Mouse (Mus musculus) lung, postnatal 36 days (tissue): ENCODE measurements around the gene Olfr1104.

Experiments used
- DNase-seq: peaks from one replicate; pipeline ENCODE4 v3.0.0; 2022; ENCODE audit warnings: mixed read lengths

Olfr1104 gene

DNA sequence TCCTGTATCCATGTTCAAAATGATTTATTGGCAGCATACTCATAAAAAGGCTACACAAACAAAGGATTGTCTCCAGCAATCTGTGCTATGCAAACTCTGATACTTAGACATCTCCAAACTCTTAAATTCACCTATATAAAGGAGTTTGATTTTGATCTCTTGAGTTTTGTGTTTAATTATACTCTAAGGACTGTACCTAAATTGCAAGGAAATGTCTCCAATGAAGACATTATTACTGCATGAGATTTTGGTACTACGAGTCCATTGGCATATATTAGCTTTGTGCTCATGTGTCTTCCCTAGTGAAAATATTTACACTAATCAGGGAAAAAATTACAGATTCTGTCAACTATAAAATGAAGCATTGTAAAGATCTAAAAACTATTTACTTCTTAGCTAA lies at the start of gene Olfr1104:
Gene Olfr1104, minus strand, starts transcription at position 101 of the 400 bp plus-strand sequence.
- no peak for DNase-seq

DNA sequence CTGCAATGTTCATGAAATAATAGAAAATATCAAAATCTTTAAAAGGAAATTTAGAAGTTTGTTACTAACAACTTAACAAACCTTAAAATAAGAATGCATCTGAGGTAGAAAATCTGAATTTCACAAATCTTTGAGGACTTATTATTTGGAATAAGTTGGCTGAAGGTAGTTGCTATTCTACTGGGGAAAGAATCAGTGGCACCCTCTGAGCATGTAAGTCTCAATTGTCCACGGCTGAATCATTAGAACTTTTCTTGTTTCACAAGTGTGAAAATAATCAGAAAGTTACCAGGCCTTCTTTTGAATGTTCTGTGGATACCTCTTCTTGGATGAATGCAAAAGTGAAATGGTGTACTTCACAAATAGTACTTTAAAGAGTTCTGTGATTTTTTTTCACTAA lies 48.8 kb upstream of the Olfr1104 start, which contains the start of gene Olfr1107:
Gene Olfr1107, minus strand, starts transcription at position 101 of the 400 bp plus-strand sequence.
- no peak for DNase-seq

DNA sequence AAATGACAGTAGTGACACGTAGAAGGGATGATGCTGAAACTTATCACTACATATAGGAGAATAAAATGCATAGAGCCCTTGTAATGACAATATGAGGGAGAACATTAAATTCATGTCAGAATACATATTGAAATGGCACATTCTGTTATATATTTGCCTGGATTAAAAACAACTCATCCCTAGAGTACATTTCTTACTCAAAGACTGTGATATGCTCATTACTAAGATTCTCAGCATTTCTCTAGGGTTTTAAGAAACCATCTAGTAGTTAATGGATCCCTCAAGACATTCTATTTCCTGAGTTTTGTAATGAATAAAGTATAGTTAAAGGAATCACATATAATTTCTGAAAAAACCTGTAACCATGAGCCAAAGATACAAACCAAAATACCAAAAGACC lies 25.3 kb upstream of the Olfr1104 start, which contains the start of gene Olfr1106:
Gene Olfr1106, minus strand, starts transcription at position 101 of the 400 bp plus-strand sequence.
- DNase-seq = no peak

DNA sequence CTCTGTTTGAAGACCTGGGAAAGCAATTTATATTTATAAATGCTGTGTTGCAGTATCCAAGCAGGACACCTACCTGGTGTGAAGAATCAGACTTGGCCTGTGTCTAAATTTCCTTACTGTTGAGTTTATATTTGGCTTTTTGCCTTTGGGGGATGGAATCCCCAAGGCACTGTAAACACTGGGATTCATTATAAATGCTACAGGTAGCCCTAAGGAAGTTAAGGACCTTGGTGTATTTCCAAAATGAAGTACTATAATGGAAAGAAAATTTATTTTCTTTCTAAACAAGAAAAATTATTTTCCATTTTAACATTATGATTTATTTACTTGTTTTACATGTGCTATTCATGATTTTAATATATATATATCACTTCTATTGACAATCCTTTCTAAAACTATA lies 9.6 kb upstream of the Olfr1104 start, which contains the start of gene Olfr1105:
Gene Olfr1105, minus strand, starts transcription at position 101 of the 400 bp plus-strand sequence.
- DNase-seq = no peak

DNA sequence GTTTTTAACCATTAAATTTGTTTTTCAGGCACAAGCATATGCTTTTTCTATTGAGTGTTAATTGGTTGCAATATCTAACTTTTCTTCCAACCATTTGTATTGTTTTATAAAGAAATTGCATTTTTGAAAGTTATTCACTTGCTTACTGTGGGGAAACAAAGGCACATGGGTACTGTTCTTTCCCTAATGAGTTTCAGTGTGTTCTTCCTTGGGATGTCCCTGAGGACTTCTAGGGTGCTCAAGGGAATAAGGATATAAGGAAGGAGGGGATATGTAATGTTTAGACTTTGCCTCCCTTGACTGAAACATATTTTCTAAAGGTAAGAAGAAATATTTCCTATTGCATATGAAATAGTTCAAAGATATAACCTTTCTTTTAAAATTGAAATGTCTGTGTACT lies 28.8 kb downstream of the Olfr1104 start, which contains the start of gene Olfr1102:
Gene Olfr1102, plus strand, starts transcription at position 301 of the 400 bp plus-strand sequence.
- DNase-seq = no peak

DNA sequence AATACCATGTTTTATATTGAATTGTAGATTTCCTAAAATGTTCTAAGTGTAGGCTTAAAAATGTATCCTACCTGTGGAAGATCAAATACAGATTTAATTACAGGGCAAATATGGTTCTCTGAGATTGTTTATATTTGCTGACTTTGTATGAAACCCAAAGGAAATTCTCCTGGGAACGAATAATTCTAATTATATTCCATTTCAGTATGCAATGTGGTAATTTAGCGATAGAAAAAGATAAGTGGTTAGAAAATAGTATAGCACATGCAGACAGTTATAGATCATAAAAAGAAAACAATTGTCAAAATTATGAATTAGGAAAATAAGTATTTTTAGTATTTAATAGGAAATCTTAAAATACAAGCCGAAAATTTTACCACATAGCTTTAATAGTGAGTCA lies 35.8 kb downstream of the Olfr1104 start, which contains the start of gene Olfr1101:
Gene Olfr1101, minus strand, starts transcription at position 101 of the 400 bp plus-strand sequence.
- DNase-seq = no peak

DNA sequence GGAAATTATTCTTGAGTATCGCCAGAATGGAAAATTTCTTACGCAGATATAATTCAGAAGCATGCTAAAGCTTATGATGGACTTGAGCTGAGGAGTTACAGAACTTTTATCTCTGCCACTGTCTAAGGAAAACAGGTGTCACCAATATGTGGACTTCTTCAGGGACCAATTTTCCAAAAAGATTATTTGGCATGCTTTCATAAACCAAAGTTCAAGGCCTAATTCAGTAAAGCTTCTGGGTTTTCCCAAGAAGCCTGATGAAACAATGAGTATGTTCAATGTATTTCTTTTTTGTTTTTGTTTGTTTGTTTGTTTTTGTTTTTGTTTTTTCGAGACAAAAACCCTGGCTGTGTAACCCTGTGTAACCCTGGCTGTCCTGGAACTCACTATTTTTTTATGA lies 47.0 kb downstream of the Olfr1104 start, which contains the start of gene Olfr1100:
Gene Olfr1100, minus strand, starts transcription at position 101 of the 400 bp plus-strand sequence.
- DNase-seq = no peak
